ENCODE assay signal across 27 mouse cellular contexts in genomic region chr14:32583696-32584095, GRCm38 (mm10). TPM values are rescaled to one million over a fixed set of nuclear protein-coding genes. Genes with fewer than 3 reads are reported as not detected.
DNase-seq lines count a peak whose midpoint lies in the region; ATAC-seq lines count a peak whose summit lies in the region.
"Had no signal": no experiment of that assay in that cellular context is flagged by ENCODE, and none has a peak within 500 bp of the region (broad histone marks: within the 10 kb centered on the region; RNA-seq: fewer than 3 reads in every experiment).

No protein-coding gene starts in this region.

- no peak overlapping the region for H3K27ac ChIP-seq in embryonic facial prominence, embryonic 10.5 days (replicated peaks)
- H3K27ac ChIP-seq: embryonic facial prominence, embryonic 12.5 days; embryonic facial prominence, embryonic 15.5 days; gastrocnemius, adult 2 months; heart, embryonic 10.5 days; heart, embryonic 13.5 days; hindbrain, embryonic 14.5 days; hindbrain, postnatal 0 days had no signal

- peak; percentile 35 for DNase-seq in adrenal gland, postnatal 10 days
- DNase-seq in adrenal gland, postnatal 4 days (ENCODE audit: low spot score in 2 of 2): no peak
- DNase-seq in adrenal gland, postnatal 25 days: peak; percentile 29
- no peak for DNase-seq in heart, adult 9 months (ENCODE audit: low spot score in 2 of 2)
- no peak for DNase-seq in embryonic facial prominence, embryonic 10.5 days (ENCODE audit: low spot score)
- DNase-seq: cerebellum, adult 11-12 months; cerebellum, adult 8-10 months; cerebellum, postnatal 14 days; forebrain, postnatal 0 days; gastrocnemius, adult 2 months; gastrocnemius, postnatal 14 days; heart, adult 18-20 months; heart, postnatal 14 days; heart, postnatal 4 days; kidney, adult 2 months had no signal

- no peaks in the 10 kb centered on the region for H3K9me3 ChIP-seq in embryonic facial prominence, embryonic 10.5 days
- H3K9me3 ChIP-seq: embryonic facial prominence, embryonic 12.5 days; embryonic facial prominence, embryonic 15.5 days; heart, embryonic 10.5 days; heart, embryonic 13.5 days had no signal

- peak; percentile 38; the same call in 1 of the 2 replicates for ATAC-seq in megakaryocyte progenitor cell, adult 5-6 weeks (replicated peaks; ENCODE audit: poor library complexity)
- ATAC-seq: activated CD4-positive, CD25-positive, alpha-beta regulatory T cell, adult 4 months; forebrain, embryonic 14.5 days; forebrain, postnatal 0 days; hindbrain, postnatal 0 days; inflammation-experienced regulatory T-cells, adult 6 months; intestine, embryonic 16.5 days had no signal

- no peaks in the 10 kb centered on the region; the same call in 1 of the 2 replicates for H3K27me3 ChIP-seq in embryonic facial prominence, embryonic 10.5 days (replicated peaks; ENCODE audit: low read depth, poor library complexity, severe bottlenecking)
- H3K27me3 ChIP-seq: embryonic facial prominence, embryonic 12.5 days had no signal

- H3K36me3 ChIP-seq in embryonic facial prominence, embryonic 10.5 days (replicated peaks): peaks cover 6% of the 10 kb centered on the region
- H3K36me3 ChIP-seq: embryonic facial prominence, embryonic 12.5 days had no signal

- H3K4me1 ChIP-seq in embryonic facial prominence, embryonic 10.5 days: peaks cover 5% of the 10 kb centered on the region; the same call in 1 of the 2 replicates
- H3K4me1 ChIP-seq: embryonic facial prominence, embryonic 12.5 days; embryonic facial prominence, embryonic 15.5 days; heart, embryonic 13.5 days had no signal

- 89% methylated on average over 9 of the region's 9 CpGs for WGBS in embryonic facial prominence, embryonic 10.5 days

- H3K4me3 ChIP-seq in embryonic facial prominence, embryonic 10.5 days: no peak overlapping the region
- H3K4me3 ChIP-seq: embryonic facial prominence, embryonic 12.5 days; embryonic facial prominence, embryonic 15.5 days; gastrocnemius, adult 2 months; heart, embryonic 10.5 days; heart, embryonic 13.5 days had no signal

RNA-seq across cellular contexts. Expression of gene Prrxl1, which starts 15.5 kb away (rescaled TPM):
- under 1 TPM; 0.57 to 0.73 TPM for total RNA-seq in adrenal gland, postnatal 10 days (2021)
- total RNA-seq in adrenal gland, postnatal 4 days (2021): 1 to 10 TPM in 1 of 2 experiments, under 1 TPM in 1; 0.93 to 1.0 TPM
- 1.1 and 2.2 TPM in 2 replicates for total RNA-seq in adrenal gland, postnatal 25 days (2021)
- not detected in 2 replicates for total RNA-seq in megakaryocyte progenitor cell, adult 5-6 weeks (2015)
- not detected in 2 replicates for total RNA-seq in megakaryocyte progenitor cell, adult 5-6 weeks (2017)
- polyA plus RNA-seq in embryonic facial prominence, embryonic 10.5 days (2016; fragmentation: Nextera tagmentation; extraction: Ambion mirVana): 5.1 and 7.9 TPM in 2 replicates
- total RNA-seq: gastrocnemius, adult 2 months; gastrocnemius, postnatal 14 days; gastrocnemius, postnatal 4 days; heart, adult 18-20 months; heart, postnatal 14 days; heart, postnatal 4 days had no signal
- polyA plus RNA-seq: activated CD4-positive, CD25-positive, alpha-beta regulatory T cell, adult 4 months; forebrain, embryonic 14.5 days; heart, embryonic 10.5 days; kidney, adult 2 months had no signal

Comparison
In these comparisons a context has a peak if more than half of its experiments do, and no peak if none do; other contexts are left out.
1. DNase-seq: peak in adrenal gland, postnatal 10 days (single experiment) and adrenal gland, postnatal 25 days (single experiment); none in adrenal gland, postnatal 4 days (0 of 2), heart, adult 9 months (0 of 2) and embryonic facial prominence, embryonic 10.5 days (single experiment).